Mouse (Mus musculus): ENCODE measurements around the gene 9630041A04Rik. TPM values are rescaled to one million over a fixed set of nuclear protein-coding genes. Genes with fewer than 3 reads are reported as not detected.

The 9630041A04Rik gene
- total RNA-seq (2014; rRNA removed) = not detected in 2 replicates
- polyA plus RNA-seq (2015; fragmentation: Nextera tagmentation; extraction: Ambion mirVana) = 0.36 and 0.63 TPM in 2 replicates

- no peak; the same call in 1 of the 2 replicates for TF ChIP-seq CTCF (IDR thresholded peaks at IDR 0.05)
- Histone ChIP-seq H3K4me2 (ENCODE audit: low read depth, low read length, poor library complexity, severe bottlenecking) (peak within 1 kb of the TSS; percentile 12), H3K36me3 (ENCODE audit: insufficient read depth, low read length) (no peaks in the 10 kb centered on the region), H3K4me1 (ENCODE audit: insufficient read depth, low read length) (no peaks in the 10 kb centered on the region), H3K4me3 (ENCODE audit: low read depth, low read length) (no peak within 1 kb of the TSS), H3K27me3 (ENCODE audit: insufficient read depth, low read length) (no peaks in the 10 kb centered on the region), H3K9me3 (ENCODE audit: low read length) (no peaks in the 10 kb centered on the region), H3K27ac (ENCODE audit: low read depth, low read length) (peak within 1 kb of the TSS; percentile 32), H3K9ac (replicated peaks; ENCODE audit: low read length, poor library complexity, severe bottlenecking) (no peak within 1 kb of the TSS)
- DNase-seq (ENCODE audit: low spot score) (no peak), ATAC-seq (ENCODE audit: low FRiP score) (peak; percentile 20; the same call in 1 of the 2 replicates)
- WGBS = 67% methylated on average over 15 of the region's 15 CpGs
These were observed at the start of gene 9630041A04Rik for GRCm38 (mm10) chr9:101861596-101862471. Gene 9630041A04Rik (plus strand): TSS chr9:101861841.

- Histone ChIP-seq H3K4me1 (ENCODE audit: insufficient read depth, low read length) (no peaks in the 10 kb centered on the region), H3K36me3 (ENCODE audit: insufficient read depth, low read length) (no peaks in the 10 kb centered on the region), H3K27me3 (ENCODE audit: insufficient read depth, low read length) (no peaks in the 10 kb centered on the region), H3K4me2 (ENCODE audit: low read depth, low read length, poor library complexity, severe bottlenecking) (no peak overlapping the region), H3K9ac (replicated peaks; ENCODE audit: low read length, poor library complexity, severe bottlenecking) (no peak overlapping the region), H3K27ac (ENCODE audit: low read depth, low read length) (no peak overlapping the region), H3K4me3 (ENCODE audit: low read depth, low read length) (no peak overlapping the region), H3K9me3 (ENCODE audit: low read length) (no peaks in the 10 kb centered on the region)
- DNase-seq (ENCODE audit: low spot score) = peak; percentile 55
- 35% methylated on average over 7 of the region's 7 CpGs for WGBS
- no peak for TF ChIP-seq CTCF (IDR thresholded peaks at IDR 0.05)
- no peak for ATAC-seq (ENCODE audit: low FRiP score)
These were observed 37.7 kb upstream of the 9630041A04Rik start for GRCm38 (mm10) chr9:101823896-101824295.

GRCm38 (mm10) chr9:101825626-101826025, 36.0 kb upstream of the 9630041A04Rik start:
- ATAC-seq (ENCODE audit: low FRiP score) (no peak), DNase-seq (ENCODE audit: low spot score) (no peak)
- no peaks in the 10 kb centered on the region for H3K36me3 ChIP-seq (ENCODE audit: insufficient read depth, low read length)
- H3K9me3 ChIP-seq (ENCODE audit: low read length) = no peaks in the 10 kb centered on the region
- no peak overlapping the region for H3K9ac ChIP-seq (replicated peaks; ENCODE audit: low read length, poor library complexity, severe bottlenecking)
- H3K4me3 ChIP-seq (ENCODE audit: low read depth, low read length) = no peak overlapping the region
- no peak for TF ChIP-seq CTCF (IDR thresholded peaks at IDR 0.05)
- H3K4me2 ChIP-seq (ENCODE audit: low read depth, low read length, poor library complexity, severe bottlenecking) = no peak overlapping the region
- 92% methylated on average over 8 of the region's 8 CpGs for WGBS
- no peaks in the 10 kb centered on the region for H3K27me3 ChIP-seq (ENCODE audit: insufficient read depth, low read length)
- H3K4me1 ChIP-seq (ENCODE audit: insufficient read depth, low read length) = no peaks in the 10 kb centered on the region
- H3K27ac ChIP-seq (ENCODE audit: low read depth, low read length) = no peak overlapping the region

GRCm38 (mm10) chr9:101833619-101834018, 28.0 kb upstream of the 9630041A04Rik start:
- no peak for TF ChIP-seq CTCF (IDR thresholded peaks at IDR 0.05)
- WGBS = 74% methylated on average over 2 of the region's 2 CpGs

GRCm38 (mm10) chr9:101841101-101841500, 20.5 kb upstream of the 9630041A04Rik start:
- Histone ChIP-seq H3K4me3 (ENCODE audit: low read depth, low read length) (no peak overlapping the region), H3K27me3 (ENCODE audit: insufficient read depth, low read length) (no peaks in the 10 kb centered on the region), H3K36me3 (ENCODE audit: insufficient read depth, low read length) (no peaks in the 10 kb centered on the region), H3K27ac (ENCODE audit: low read depth, low read length) (no peak overlapping the region), H3K9ac (replicated peaks; ENCODE audit: low read length, poor library complexity, severe bottlenecking) (no peak overlapping the region), H3K9me3 (ENCODE audit: low read length) (no peaks in the 10 kb centered on the region), H3K4me1 (ENCODE audit: insufficient read depth, low read length) (no peaks in the 10 kb centered on the region), H3K4me2 (ENCODE audit: low read depth, low read length, poor library complexity, severe bottlenecking) (no peak overlapping the region)
- 89% methylated on average over 11 of the region's 11 CpGs for WGBS
- ATAC-seq (ENCODE audit: low FRiP score) (no peak), DNase-seq (ENCODE audit: low spot score) (no peak)
- no peak for TF ChIP-seq CTCF (IDR thresholded peaks at IDR 0.05)

More at GRCm38 (mm10) chr9:101833619-101834018, 28.0 kb upstream of the 9630041A04Rik start:
- H3K4me2 ChIP-seq (ENCODE audit: low read depth, low read length, poor library complexity, severe bottlenecking) = no peak overlapping the region
- no peaks in the 10 kb centered on the region for H3K36me3 ChIP-seq (ENCODE audit: insufficient read depth, low read length)
- ATAC-seq (ENCODE audit: low FRiP score) (no peak), DNase-seq (ENCODE audit: low spot score) (no peak)
- H3K4me3 ChIP-seq (ENCODE audit: low read depth, low read length) = no peak overlapping the region
- no peak overlapping the region for H3K9ac ChIP-seq (replicated peaks; ENCODE audit: low read length, poor library complexity, severe bottlenecking)
- H3K9me3 ChIP-seq (ENCODE audit: low read length) = no peaks in the 10 kb centered on the region
- no peaks in the 10 kb centered on the region for H3K4me1 ChIP-seq (ENCODE audit: insufficient read depth, low read length)
- no peak overlapping the region for H3K27ac ChIP-seq (ENCODE audit: low read depth, low read length)
- H3K27me3 ChIP-seq (ENCODE audit: insufficient read depth, low read length) = no peaks in the 10 kb centered on the region

- Histone ChIP-seq H3K4me3 (ENCODE audit: low read depth, low read length) (no peak overlapping the region), H3K9ac (replicated peaks; ENCODE audit: low read length, poor library complexity, severe bottlenecking) (no peak overlapping the region), H3K4me1 (ENCODE audit: insufficient read depth, low read length) (no peaks in the 10 kb centered on the region), H3K27ac (ENCODE audit: low read depth, low read length) (no peak overlapping the region), H3K4me2 (ENCODE audit: low read depth, low read length, poor library complexity, severe bottlenecking) (no peak overlapping the region), H3K27me3 (ENCODE audit: insufficient read depth, low read length) (no peaks in the 10 kb centered on the region), H3K36me3 (ENCODE audit: insufficient read depth, low read length) (no peaks in the 10 kb centered on the region), H3K9me3 (ENCODE audit: low read length) (no peaks in the 10 kb centered on the region)
- ATAC-seq (ENCODE audit: low FRiP score) = no peak
- WGBS = 83% methylated on average over 4 of the region's 4 CpGs
- no peak for TF ChIP-seq CTCF (IDR thresholded peaks at IDR 0.05)
- no peak for DNase-seq (ENCODE audit: low spot score)
These were observed 17.7 kb upstream of the 9630041A04Rik start for GRCm38 (mm10) chr9:101843893-101844292.
